Mouse (Mus musculus): ENCODE results near the gene Cdh24.

DNA sequence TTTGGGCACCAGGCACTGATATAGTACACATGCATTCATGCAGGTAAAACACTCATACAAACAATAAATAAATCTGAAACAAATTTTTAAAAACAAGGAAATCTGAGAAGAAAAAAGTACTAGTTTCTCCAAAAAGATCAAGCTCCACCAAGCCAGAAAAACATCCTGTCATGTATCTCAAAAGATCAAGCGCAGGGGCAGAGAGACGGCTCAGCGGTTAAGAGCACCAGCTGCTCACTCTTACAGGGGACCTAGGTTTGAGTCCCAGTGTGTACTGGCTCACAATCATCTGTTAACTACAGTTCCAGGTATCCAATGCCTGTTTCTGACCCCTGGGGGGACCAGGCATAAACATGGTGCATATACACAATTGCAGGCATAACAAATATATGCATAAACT, 41.2 kb upstream of the Cdh24 start:
- TF ChIP-seq CTCF (IDR thresholded peaks at IDR 0.05; ENCODE audit: borderline replicate concordance, extremely low read depth, insufficient read depth, insufficient read length) (no peak), POLR2A (IDR thresholded peaks at IDR 0.05; ENCODE audit: borderline replicate concordance, extremely low read depth, insufficient read depth, insufficient read length, poor library complexity, severe bottlenecking) (no peak)

All from brain, embryonic 14.5 days (tissue).